Mouse (Mus musculus): Measurements from ENCODE around the gene Zpbp2.
A peak's percentile ranks its signal among the peaks of the same experiment; 100 is the strongest.
"Not testable (repeated sequence)": the region's sequence is repeated elsewhere in the genome, so short reads cannot be mapped to it uniquely, and the experiment has no call there.

Gene Zpbp2

DNA sequence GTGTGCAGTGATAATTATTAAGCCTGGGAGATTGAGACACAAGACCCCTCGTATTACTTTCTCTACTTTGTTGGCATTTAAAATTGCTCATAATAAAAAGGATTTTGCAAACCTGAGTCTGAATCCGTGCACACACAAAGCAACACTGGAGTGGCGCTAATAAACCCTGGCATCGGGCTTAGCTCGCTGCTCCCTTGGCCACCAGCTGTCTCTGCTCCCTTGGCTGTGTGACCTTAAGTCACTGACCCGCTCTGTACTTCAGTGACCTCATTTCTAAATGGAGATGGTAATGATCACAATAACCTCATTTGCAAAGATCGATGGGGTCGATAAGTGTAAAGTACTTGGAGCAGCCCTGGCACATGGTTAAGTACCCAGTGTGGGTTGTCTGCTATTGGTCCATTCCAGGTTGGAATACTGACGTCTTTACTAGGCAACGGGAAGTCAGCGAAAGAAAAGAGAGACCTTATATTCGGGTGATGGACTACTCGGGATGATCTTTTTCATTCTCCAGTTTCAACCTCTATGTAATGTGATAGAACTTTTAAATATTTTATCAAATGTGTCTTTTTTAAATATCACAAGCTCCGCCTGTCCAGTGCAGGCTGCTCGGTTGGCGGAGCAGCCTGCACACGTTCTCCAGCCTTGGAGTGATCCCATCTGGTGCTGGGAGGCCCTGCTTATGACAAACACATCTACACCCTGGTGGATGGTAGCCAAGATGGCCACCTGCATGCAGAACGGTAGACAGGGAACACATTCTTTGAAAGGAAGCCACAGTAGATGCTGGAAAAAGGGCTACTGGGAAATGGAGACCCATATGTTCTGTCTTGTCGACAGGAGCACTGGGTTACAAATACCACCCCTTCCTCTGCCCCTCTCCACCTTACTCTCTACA, 39.9 kb downstream of the Zpbp2 start:
- no peak for DNase-seq (ENCODE audit: low spot score)

DNA sequence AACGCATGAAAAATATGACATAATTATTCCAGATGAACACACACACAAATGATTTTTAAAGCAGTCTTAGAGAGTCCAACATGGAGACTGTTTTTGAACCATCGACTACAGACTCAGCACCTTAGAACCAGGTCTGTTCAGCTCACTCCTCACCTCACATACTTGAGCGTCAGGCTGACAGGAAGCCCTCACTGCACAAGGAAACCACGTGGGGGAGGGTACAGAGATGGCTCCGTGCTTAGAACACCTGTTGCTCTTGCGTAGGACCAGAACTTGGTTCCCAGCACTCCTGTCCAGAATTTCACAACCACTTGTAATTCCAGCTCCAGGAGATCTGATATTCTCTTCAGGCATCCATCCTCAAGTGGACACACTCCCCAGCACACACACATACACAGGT, 44.1 kb downstream of the Zpbp2 start:
- no peak for DNase-seq (ENCODE audit: low spot score)

DNA sequence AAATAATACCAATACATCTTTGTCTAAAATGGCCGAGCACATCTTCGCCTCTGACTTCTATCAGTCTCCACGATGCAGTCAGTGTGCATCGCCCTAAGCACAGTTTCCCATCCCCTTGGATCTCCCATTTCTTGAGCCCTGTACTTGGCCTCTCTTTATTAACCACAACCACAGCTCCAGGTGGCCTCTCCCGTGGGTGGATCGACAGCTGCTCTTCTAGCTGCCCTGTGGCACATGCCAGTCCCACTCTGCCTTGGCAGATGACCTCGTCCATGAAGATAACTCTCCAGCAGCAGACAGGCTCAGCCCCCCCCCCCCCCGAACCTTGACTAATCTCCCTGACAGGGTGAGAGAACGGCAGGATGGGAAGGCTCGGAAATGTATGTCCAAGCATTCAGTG, 44.6 kb downstream of the Zpbp2 start:
- DNase-seq (ENCODE audit: low spot score), result no peak

DNA sequence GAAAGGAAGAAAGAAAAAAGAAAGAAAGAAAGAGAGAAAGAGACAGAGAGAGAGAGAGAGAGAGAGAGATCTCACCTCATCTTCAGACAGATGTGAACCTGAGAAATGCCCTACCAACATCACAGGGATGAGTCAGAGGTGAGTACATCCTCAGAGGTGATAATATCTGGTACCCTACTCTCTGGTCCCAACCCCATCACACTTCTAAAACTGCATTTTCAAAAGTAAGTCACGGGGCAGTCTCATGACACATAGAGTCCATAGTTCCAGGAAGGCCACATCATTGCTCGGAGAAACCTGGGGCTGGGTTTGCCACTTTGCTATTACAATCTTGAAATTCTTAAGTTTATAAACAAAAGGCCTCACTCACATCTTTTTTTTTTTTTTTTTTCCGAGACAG, 45.1 kb downstream of the Zpbp2 start:
- no peak for DNase-seq (ENCODE audit: low spot score)

DNA sequence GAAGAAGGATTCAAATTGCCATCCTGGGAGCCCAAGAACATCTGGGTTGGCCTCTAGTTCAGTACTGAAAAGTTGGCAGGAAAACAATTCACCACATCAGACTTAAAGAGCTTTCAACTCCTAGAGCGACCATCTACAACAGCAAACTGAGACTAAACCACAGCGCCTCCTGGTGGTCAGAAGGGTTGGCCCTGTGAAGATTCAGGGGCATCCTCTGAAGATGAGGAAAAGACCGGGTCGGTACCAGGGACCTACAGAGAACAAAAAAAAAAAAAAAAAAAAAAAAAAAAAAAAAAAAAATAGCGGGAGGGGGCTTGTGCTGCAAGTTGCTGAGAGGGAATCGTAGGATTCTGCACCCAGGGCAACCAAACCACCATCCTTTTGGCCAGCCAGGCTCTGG, 46.5 kb downstream of the Zpbp2 start:
- DNase-seq (ENCODE audit: low spot score), result peak; percentile 80

DNA sequence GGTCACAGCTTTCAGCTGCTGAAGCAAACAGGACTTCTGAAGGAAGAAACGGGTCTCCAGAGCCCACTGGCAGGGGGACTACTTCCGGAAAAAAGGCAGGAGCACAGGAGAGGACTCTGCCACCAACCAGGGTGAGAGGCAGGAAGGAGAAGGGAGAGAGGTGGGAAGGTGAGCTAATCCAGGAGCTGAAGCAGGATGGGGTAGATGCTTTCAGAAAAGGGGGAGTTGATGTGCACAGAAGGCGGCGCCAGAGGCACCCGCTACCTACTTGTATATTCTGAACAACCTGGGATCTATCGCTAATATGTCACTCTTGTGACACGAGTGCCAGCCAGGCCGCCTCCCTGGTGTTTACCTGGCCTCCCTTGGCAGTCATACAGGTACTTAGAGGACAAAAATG, 47.1 kb downstream of the Zpbp2 start, which contains the start of gene Lrrc3c:
TSS of gene Lrrc3c (plus strand) at position 301 of the 400 bp plus-strand sequence.
- no peak for DNase-seq (ENCODE audit: low spot score)

DNA sequence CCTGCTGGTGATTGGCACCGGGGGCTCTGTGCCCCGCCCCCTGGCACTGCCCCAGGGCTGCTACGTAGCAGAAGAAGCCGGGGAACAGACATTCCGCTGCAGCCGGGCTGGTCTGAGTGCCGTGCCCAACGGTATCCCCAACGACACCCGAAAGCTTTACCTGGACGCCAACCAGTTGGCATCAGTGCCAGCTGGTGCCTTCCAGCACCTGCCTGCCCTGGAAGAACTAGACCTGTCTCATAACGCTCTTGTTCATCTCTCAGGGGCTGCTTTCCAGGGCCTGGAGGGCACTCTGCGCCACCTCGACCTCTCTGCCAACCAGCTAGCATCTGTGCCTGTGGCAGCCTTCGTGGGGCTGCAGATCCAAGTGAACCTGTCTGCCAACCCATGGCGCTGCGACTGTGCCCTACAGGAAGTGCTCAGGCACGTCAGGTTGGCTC, 48.0 kb downstream of the Zpbp2 start:
- no peak for DNase-seq (ENCODE audit: low spot score)

DNA sequence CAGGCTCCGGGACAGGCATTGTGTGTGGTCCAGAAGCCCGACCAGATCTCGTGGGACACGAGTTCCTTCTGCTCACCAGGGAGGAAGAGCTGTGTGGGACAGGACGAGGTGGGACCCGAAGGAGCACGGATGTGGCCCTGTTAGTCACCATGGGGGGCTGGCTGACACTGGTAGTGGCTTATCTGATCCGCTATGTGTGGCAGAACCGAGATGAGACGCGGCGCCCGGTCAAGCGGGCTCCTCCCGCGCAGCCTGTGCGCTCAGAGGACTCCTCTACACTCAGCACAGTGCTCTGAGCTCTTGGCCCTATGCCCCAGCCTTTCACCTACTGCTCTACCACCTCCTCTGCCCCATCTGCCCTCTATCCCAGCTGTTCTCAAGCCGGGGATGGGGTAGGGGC, 48.4 kb downstream of the Zpbp2 start:
- no peak for DNase-seq (ENCODE audit: low spot score)

DNA sequence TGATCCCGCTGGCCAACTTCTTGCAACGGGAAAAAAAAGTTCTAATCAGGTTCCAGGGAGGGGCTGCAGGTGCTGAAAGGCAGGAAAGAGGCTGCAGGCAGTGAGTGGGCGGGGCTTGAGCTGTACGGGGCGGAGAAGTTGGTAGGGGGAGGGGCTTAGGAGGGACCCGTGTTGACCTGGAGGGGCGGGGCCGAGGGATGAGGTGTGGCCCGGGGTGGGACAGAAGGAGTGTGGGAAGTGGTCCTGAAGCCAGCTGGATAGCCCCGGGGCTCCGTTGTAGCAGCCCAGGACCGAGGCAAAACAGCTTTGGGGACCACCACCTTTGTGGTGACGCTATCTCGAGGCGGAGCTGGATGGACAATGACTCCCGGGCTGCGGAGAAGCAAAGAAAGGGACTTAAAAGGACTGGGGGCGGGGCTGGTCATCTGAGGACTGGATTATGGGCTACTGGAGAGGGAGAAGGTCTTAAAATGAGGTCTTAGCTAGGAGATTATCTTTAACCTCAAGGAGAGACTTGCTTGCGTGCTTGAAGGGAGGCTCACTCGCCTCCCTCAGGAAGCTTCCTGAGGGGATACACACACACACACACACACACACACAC, 51.3 kb downstream of the Zpbp2 start:
- peak; percentile 81 for DNase-seq (ENCODE audit: low spot score)

DNA sequence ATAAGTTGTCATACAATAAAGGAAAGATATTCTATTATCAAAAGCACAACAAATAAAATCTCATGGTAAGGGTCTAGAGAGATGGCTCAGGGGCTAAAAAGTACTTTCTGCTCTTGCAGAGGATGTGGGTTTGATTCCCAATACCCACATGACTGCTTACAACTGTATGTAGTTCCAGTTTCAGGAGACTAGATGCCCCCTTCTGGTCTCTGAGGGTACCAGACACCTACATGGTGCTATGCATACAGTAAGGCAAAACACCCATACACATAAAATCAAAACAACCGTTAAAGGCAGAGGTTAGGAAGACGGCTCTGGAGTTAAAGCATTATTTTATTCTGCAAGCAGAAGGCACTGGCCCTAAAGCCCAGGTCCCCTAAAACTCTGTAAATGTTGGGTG, 53.1 kb downstream of the Zpbp2 start:
- DNase-seq (ENCODE audit: low spot score), result no peak

DNA sequence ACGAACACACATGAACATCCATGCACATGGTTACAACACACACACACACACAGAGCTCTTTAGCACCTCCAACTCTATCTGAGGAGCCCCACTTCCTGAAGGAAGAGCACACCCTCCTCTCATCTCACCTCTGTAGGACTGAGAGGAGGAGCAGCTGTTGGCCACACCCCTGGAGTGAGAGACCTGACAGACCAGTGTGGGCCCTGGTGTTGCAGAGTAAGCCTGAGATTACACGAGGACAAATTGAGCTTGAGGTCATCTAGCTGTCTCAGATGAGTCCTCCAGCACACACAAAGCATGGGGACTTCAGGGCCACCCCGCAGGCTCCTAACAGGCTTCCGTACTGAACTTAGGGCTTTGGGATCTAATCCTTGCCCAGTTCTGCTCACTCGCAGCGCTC, 54.0 kb downstream of the Zpbp2 start:
- not testable (repeated sequence) for DNase-seq (ENCODE audit: low spot score)

DNA sequence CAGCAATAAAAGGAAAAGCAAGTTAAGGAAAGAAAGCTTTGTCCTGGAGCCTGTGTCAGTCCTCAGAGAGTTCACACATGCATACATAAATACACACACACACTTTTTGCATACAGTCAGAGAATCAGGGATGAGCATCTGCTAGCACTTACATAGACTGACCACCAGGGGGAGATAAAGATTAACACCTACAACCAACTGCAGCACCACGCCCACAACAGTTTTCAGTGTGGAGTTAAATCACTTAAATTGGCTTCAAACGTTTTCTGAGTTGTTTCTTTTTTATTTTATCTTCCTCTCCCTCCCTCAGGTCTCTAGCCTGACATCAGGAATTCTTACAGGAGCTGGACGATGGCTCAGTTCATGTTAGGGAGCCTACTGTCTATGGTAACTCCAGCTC, 55.9 kb downstream of the Zpbp2 start:
- DNase-seq (ENCODE audit: low spot score), result peak; percentile 81

Measured in embryo, embryonic 10.5 days (tissue).